Mouse (Mus musculus): ENCODE data around the gene Shcbp1l. TPM values are rescaled to one million over a fixed set of nuclear protein-coding genes. Genes with fewer than 3 reads are reported as not detected.

The Shcbp1l gene
- polyA plus RNA-seq, 1 experiment from 2014 or later: 0.37 TPM

DNA sequence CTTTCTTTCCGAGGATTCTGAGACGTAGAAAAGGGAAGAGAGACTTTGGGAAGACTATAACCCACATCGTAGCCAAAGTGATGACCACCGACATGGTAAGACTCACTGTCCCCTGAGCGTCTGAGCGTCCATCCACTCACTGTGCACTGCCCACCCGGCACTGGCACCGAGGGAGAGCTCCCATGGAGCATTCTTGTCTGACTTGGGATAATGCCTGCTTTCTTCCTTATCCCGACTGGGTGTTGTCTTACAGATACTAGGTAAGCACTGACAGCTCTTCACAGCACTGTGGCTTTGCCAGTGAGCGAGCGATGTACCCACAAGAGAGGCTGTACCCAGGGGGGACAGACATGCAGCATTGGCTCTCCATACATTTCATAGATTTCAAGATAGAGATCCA is 12.6 kb downstream of the Shcbp1l start:
- Histone ChIP-seq H3K36me3 (ENCODE audit: control insufficient read depth, insufficient read depth, low read length) (no peaks in the 10 kb centered on the region), H3K4me1 (ENCODE audit: control insufficient read depth, insufficient read depth, low read length) (no peaks in the 10 kb centered on the region), H3K4me2 (ENCODE audit: low read depth) (no peak overlapping the region), H3K27me3 (ENCODE audit: control insufficient read depth, insufficient read depth, low read length) (no peaks in the 10 kb centered on the region), H3K9ac (ENCODE audit: low read length) (no peak overlapping the region), H3K9me3 (ENCODE audit: control insufficient read depth, low read length) (no peaks in the 10 kb centered on the region), H3K4me3 (ENCODE audit: low read depth, low read length) (no peak overlapping the region), H3K27ac (ENCODE audit: low read depth, low read length) (no peak overlapping the region)
- DNase-seq (ENCODE audit: low spot score) (no peak), ATAC-seq (ENCODE audit: insufficient read depth, low FRiP score, low TSS enrichment) (no peak)
- 86% methylated on average over 11 of the region's 11 CpGs for WGBS

GRCm38 (mm10) chr1:153440752-153441151 is 15.8 kb downstream of the Shcbp1l start:
- H3K27me3 ChIP-seq (ENCODE audit: control insufficient read depth, insufficient read depth, low read length): no peaks in the 10 kb centered on the region
- 89% methylated on average over 4 of the region's 4 CpGs for WGBS
- no peaks in the 10 kb centered on the region for H3K36me3 ChIP-seq (ENCODE audit: control insufficient read depth, insufficient read depth, low read length)
- no peak overlapping the region for H3K27ac ChIP-seq (ENCODE audit: low read depth, low read length)
- H3K4me3 ChIP-seq (ENCODE audit: low read depth, low read length): no peak overlapping the region
- no peak for ATAC-seq (ENCODE audit: insufficient read depth, low FRiP score, low TSS enrichment)
- no peak overlapping the region for H3K9ac ChIP-seq (ENCODE audit: low read length)
- no peak for DNase-seq (ENCODE audit: low spot score)
- H3K4me1 ChIP-seq (ENCODE audit: control insufficient read depth, insufficient read depth, low read length): no peaks in the 10 kb centered on the region
- no peak overlapping the region for H3K4me2 ChIP-seq (ENCODE audit: low read depth)
- no peaks in the 10 kb centered on the region for H3K9me3 ChIP-seq (ENCODE audit: control insufficient read depth, low read length)

- no peak for ATAC-seq (ENCODE audit: insufficient read depth, low FRiP score, low TSS enrichment)
- no peak overlapping the region for H3K4me2 ChIP-seq (ENCODE audit: low read depth)
- no peak overlapping the region for H3K9ac ChIP-seq (ENCODE audit: low read length)
- H3K4me1 ChIP-seq (ENCODE audit: control insufficient read depth, insufficient read depth, low read length): no peaks in the 10 kb centered on the region
- H3K27ac ChIP-seq (ENCODE audit: low read depth, low read length): no peak overlapping the region
- no peaks in the 10 kb centered on the region for H3K36me3 ChIP-seq (ENCODE audit: control insufficient read depth, insufficient read depth, low read length)
- H3K9me3 ChIP-seq (ENCODE audit: control insufficient read depth, low read length): no peaks in the 10 kb centered on the region
- 77% methylated on average over 3 of the region's 3 CpGs for WGBS
- no peak overlapping the region for H3K4me3 ChIP-seq (ENCODE audit: low read depth, low read length)
- no peak for DNase-seq (ENCODE audit: low spot score)
- H3K27me3 ChIP-seq (ENCODE audit: control insufficient read depth, insufficient read depth, low read length): no peaks in the 10 kb centered on the region
Observed at GRCm38 (mm10) chr1:153441656-153442055, 16.7 kb downstream of the Shcbp1l start.

DNA sequence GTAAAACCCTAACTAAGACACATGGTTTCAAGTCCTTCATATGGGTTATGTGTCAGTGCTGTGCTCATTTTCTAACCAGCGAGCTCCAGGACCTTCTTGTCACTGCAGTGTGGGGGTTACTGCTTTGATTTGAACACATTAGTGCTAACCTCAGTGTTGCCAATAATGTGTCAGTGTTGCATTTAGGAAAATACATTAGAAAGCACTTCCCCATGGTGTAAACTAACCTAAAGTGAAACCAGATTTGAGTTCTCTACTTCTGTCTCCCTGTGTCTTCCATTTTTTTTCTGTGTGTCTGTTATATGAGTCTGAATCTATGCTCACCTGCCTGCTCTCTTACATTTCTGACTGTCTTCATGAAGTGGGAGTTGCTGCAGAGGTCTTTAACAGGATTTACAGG is 18.1 kb downstream of the Shcbp1l start:
- H3K4me1 ChIP-seq (ENCODE audit: control insufficient read depth, insufficient read depth, low read length): no peaks in the 10 kb centered on the region
- H3K36me3 ChIP-seq (ENCODE audit: control insufficient read depth, insufficient read depth, low read length): no peaks in the 10 kb centered on the region
- H3K4me2 ChIP-seq (ENCODE audit: low read depth): no peak overlapping the region
- ATAC-seq (ENCODE audit: insufficient read depth, low FRiP score, low TSS enrichment) (no peak), DNase-seq (ENCODE audit: low spot score) (no peak)
- no peaks in the 10 kb centered on the region for H3K9me3 ChIP-seq (ENCODE audit: control insufficient read depth, low read length)
- no peak overlapping the region for H3K4me3 ChIP-seq (ENCODE audit: low read depth, low read length)
- H3K27ac ChIP-seq (ENCODE audit: low read depth, low read length): no peak overlapping the region
- no peak overlapping the region for H3K9ac ChIP-seq (ENCODE audit: low read length)
- 88% methylated on average over 1 of the region's 1 CpGs for WGBS
- no peaks in the 10 kb centered on the region for H3K27me3 ChIP-seq (ENCODE audit: control insufficient read depth, insufficient read depth, low read length)

GRCm38 (mm10) chr1:153443632-153444031 is 18.7 kb downstream of the Shcbp1l start:
- H3K9ac ChIP-seq (ENCODE audit: low read length): no peak overlapping the region
- H3K27me3 ChIP-seq (ENCODE audit: control insufficient read depth, insufficient read depth, low read length): no peaks in the 10 kb centered on the region
- no peak overlapping the region for H3K4me3 ChIP-seq (ENCODE audit: low read depth, low read length)
- no peak overlapping the region for H3K4me2 ChIP-seq (ENCODE audit: low read depth)
- H3K36me3 ChIP-seq (ENCODE audit: control insufficient read depth, insufficient read depth, low read length): no peaks in the 10 kb centered on the region
- H3K27ac ChIP-seq (ENCODE audit: low read depth, low read length): no peak overlapping the region
- H3K4me1 ChIP-seq (ENCODE audit: control insufficient read depth, insufficient read depth, low read length): no peaks in the 10 kb centered on the region
- WGBS: 78% methylated on average over 4 of the region's 4 CpGs
- H3K9me3 ChIP-seq (ENCODE audit: control insufficient read depth, low read length): no peaks in the 10 kb centered on the region
- ATAC-seq (ENCODE audit: insufficient read depth, low FRiP score, low TSS enrichment) (no peak), DNase-seq (ENCODE audit: low spot score) (no peak)

DNA sequence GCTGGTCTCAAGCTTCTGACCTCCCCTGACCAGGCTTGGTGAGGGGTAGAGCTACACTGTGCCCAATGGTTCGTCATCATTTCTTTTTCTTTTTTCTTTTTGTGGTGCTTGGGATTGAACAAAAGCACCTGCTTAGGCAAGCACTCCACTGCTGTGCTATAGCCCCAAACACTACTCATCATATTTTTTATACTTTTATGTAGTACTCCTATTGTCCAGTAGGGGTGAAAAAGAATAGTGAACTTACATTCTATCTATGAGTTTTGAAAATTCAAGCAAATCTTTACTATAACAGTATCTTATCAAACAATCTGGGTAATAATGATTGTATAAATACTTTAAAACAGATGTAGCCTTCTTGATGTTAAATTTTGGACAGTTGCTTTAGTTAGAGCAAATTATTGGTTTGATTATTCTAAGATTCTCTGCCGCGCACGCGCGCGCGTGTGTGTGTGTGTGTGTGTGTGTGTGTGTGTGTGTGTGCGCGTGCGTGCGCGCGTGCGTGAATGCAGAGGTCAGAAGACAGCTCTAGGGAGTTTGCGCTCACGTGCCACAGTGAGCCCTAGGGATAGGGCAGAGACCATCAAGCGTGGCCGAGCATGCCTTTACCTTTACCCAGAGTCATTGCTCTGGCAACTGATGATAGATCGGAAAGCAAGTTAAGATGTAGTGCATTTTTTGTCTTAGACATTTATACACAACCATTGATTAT is 21.3 kb downstream of the Shcbp1l start:
- Histone ChIP-seq H3K4me1 (ENCODE audit: control insufficient read depth, insufficient read depth, low read length) (no peaks in the 10 kb centered on the region), H3K4me3 (ENCODE audit: low read depth, low read length) (no peak overlapping the region), H3K36me3 (ENCODE audit: control insufficient read depth, insufficient read depth, low read length) (no peaks in the 10 kb centered on the region), H3K9ac (ENCODE audit: low read length) (no peak overlapping the region), H3K9me3 (ENCODE audit: control insufficient read depth, low read length) (no peaks in the 10 kb centered on the region), H3K27me3 (ENCODE audit: control insufficient read depth, insufficient read depth, low read length) (no peaks in the 10 kb centered on the region), H3K4me2 (ENCODE audit: low read depth) (no peak overlapping the region), H3K27ac (ENCODE audit: low read depth, low read length) (no peak overlapping the region)
- 96% methylated on average over 20 of the region's 20 CpGs for WGBS
- ATAC-seq (ENCODE audit: insufficient read depth, low FRiP score, low TSS enrichment): no peak
- no peak for DNase-seq (ENCODE audit: low spot score)

GRCm38 (mm10) chr1:153451237-153452154 is 26.5 kb downstream of the Shcbp1l start:
- Histone ChIP-seq H3K36me3 (ENCODE audit: control insufficient read depth, insufficient read depth, low read length) (peaks cover 4% of the 10 kb centered on the region), H3K9me3 (ENCODE audit: control insufficient read depth, low read length) (no peaks in the 10 kb centered on the region), H3K4me1 (ENCODE audit: control insufficient read depth, insufficient read depth, low read length) (no peaks in the 10 kb centered on the region), H3K4me3 (ENCODE audit: low read depth, low read length) (no peak overlapping the region), H3K4me2 (ENCODE audit: low read depth) (no peak overlapping the region), H3K27ac (ENCODE audit: low read depth, low read length) (no peak overlapping the region), H3K27me3 (ENCODE audit: control insufficient read depth, insufficient read depth, low read length) (no peaks in the 10 kb centered on the region), H3K9ac (ENCODE audit: low read length) (no peak overlapping the region)
- DNase-seq (ENCODE audit: low spot score) (no peak), ATAC-seq (ENCODE audit: insufficient read depth, low FRiP score, low TSS enrichment) (no peak)
- 75% methylated on average over 10 of the region's 10 CpGs for WGBS

DNA sequence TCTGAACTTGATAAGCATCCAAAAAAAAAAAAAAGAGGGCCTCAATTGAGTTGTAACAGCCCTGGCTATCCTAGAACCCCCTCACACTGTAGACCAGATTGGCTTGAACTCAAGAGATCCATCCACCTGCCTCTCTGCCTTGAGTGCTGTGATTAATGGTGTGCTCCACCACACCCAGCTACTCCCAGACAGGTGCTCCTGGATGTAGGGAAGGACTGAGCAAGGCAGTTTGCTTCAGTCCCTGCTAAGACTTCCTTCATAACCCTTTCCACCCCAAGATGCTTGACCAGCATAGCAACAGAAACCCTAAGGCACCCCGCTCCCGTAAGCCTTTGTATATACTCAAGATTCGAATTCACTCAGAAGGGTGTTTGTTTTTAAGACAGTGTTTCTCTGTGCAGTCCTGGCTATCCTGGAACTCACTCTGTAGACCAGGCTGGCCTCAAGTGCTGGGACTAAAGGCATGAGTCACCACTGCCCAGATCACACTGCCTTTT is 28.2 kb downstream of the Shcbp1l start:
- no peak for ATAC-seq (ENCODE audit: insufficient read depth, low FRiP score, low TSS enrichment)
- 91% methylated on average over 3 of the region's 3 CpGs for WGBS
- peaks cover 9% of the 10 kb centered on the region for H3K36me3 ChIP-seq (ENCODE audit: control insufficient read depth, insufficient read depth, low read length)

More for the DNA sequence above, 28.2 kb downstream of the Shcbp1l start:
- Histone ChIP-seq H3K4me2 (ENCODE audit: low read depth) (no peak overlapping the region), H3K4me1 (ENCODE audit: control insufficient read depth, insufficient read depth, low read length) (no peaks in the 10 kb centered on the region), H3K4me3 (ENCODE audit: low read depth, low read length) (no peak overlapping the region), H3K27ac (ENCODE audit: low read depth, low read length) (no peak overlapping the region), H3K9me3 (ENCODE audit: control insufficient read depth, low read length) (no peaks in the 10 kb centered on the region), H3K27me3 (ENCODE audit: control insufficient read depth, insufficient read depth, low read length) (no peaks in the 10 kb centered on the region), H3K9ac (ENCODE audit: low read length) (no peak overlapping the region)
- no peak for DNase-seq (ENCODE audit: low spot score)
